Mouse (Mus musculus) midbrain, embryonic 10.5 days (tissue): ENCODE data around the gene Dlg2. TPM values are rescaled to one million over a fixed set of nuclear protein-coding genes. Genes with fewer than 3 reads are reported as not detected.

ENCODE experiments used
- DNase-seq: peaks from one replicate; pipeline ENCODE4 v3.0.0-alpha.2; 2017; ENCODE audit warnings: low spot score
- H3K27ac ChIP-seq: fragments of 300-500 bp; sonication (generic); replicated peaks from 2 replicates; pipeline ENCODE4 v1.5.1; 2016; ENCODE audit warnings: mild to moderate bottlenecking
- H3K27me3 ChIP-seq: fragments of 300-500 bp; sonication (generic); 2 replicates; pipeline ENCODE4 v1.6.1; 2016; ENCODE audit warnings: low read depth, mild to moderate bottlenecking; ENCODE audit not compliant: poor library complexity, severe bottlenecking
- H3K36me3 ChIP-seq: fragments of 300-500 bp; sonication (generic); 2 replicates; pipeline ENCODE4 v1.6.1; 2016; ENCODE audit warnings: mild to moderate bottlenecking, moderate library complexity
- H3K4me1 ChIP-seq: fragments of 300-500 bp; sonication (generic); 2 replicates; pipeline ENCODE4 v1.6.1; 2016
- H3K4me3 ChIP-seq: fragments of 300-500 bp; sonication (generic); 2 replicates; pipeline ENCODE4 v1.5.1; 2016; ENCODE audit warnings: mild to moderate bottlenecking, moderate library complexity
- H3K9me3 ChIP-seq: fragments of 300-500 bp; sonication (generic); replicated peaks from 2 replicates; pipeline ENCODE4 v1.6.1; 2016; ENCODE audit warnings: mild to moderate bottlenecking
- WGBS: fragments of 180-500 bp; shearing (Covaris S2); methylation state at CpG from one replicate; pipeline ENCODE4 v1.1.7; 2016; 5-methylcytosine and 5-hydroxymethylcytosine counted together
- polyA plus RNA-seq: library from polyadenylated mRNA; unstranded; fragments of >200 nt; fragmentation: Nextera tagmentation; extraction: Ambion mirVana; gene quantifications from 2 replicates; pipeline ENCODE4 v1.2.1, GENCODE M21; 2016

Dlg2 gene
- polyA plus RNA-seq, 1 experiment from 2014 or later: 1.1 TPM

DNA sequence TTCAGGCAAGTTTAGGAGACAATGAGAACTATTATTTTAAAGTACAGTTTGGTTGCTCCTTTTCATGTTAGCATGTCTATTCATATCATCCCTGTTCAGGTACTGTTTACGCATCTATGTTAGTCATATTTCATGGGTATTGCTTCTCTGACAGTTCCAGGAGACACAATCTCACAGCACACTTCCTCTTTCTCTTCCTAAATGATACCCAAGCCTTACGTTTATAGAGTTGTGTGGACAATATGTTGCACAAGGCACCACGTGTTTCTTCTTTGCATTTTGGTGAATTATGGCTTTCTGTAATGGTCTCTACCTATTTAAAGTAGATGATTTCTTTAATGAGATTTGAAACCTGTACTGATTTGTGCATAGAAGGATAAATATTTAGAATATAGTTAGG lies 990.6 kb downstream of the Dlg2 start:
- no peaks in the 10 kb centered on the region for H3K36me3 ChIP-seq
- H3K9me3 ChIP-seq: no peaks in the 10 kb centered on the region
- no peaks in the 10 kb centered on the region for H3K27me3 ChIP-seq
- no peak for DNase-seq
- H3K4me1 ChIP-seq: no peaks in the 10 kb centered on the region
- no peak overlapping the region for H3K27ac ChIP-seq
- 92% methylated on average over 3 of the region's 3 CpGs for WGBS
- no peak overlapping the region for H3K4me3 ChIP-seq

DNA sequence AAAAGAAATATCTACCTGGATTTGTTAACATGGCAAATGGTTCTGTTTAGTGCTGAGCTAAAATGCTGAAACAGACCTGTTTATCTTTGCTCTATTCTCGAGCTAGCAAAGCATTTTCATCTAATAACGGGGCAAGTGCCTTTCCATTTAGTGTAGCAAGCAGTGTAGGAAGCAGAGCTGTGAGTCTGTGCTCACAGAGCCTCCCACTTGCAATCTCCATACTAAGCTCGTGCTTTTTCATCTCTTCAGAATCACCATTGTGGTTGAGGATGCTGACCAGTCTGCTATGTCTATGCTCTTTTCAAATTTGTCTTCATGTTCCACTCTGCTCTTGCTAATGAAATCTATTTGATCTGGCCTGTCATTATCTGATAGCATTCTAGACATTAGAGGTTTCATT lies 1002.7 kb downstream of the Dlg2 start:
- Histone ChIP-seq H3K4me3 (no peak overlapping the region), H3K27ac (no peak overlapping the region), H3K9me3 (no peaks in the 10 kb centered on the region), H3K27me3 (no peaks in the 10 kb centered on the region), H3K36me3 (no peaks in the 10 kb centered on the region), H3K4me1 (no peaks in the 10 kb centered on the region)
- 81% methylated on average over 3 of the region's 3 CpGs for WGBS
- DNase-seq: no peak

DNA sequence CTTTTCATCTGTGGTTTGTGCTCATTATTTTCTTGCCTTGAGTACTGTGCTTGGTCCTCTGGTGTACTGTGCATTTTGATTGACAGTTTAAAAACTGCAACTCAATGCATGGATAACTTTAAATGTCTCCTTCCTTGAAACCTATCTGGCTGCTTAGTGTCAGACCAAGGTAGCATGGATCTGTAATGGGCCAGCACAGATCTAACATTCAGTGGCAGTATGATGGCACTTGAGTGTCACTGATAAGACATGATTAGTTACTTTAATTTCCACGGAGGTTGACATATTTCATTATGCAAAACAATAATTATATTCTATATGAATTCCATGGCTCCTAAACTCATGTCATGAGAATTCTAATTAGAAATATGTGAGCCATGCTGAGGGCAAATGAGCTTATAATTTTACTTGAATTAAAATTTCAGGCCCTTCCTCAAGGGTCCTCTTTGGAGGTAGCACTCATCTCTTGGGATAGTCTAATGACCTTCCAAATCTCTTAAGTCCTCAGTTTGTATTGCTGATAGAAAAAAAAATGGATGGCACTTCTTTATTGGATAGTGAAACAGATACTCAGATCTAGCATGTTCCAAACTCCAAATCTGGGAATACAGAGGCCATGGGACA lies 1005.2 kb downstream of the Dlg2 start:
- 83% methylated on average over 1 of the region's 1 CpGs for WGBS
- no peak overlapping the region for H3K4me3 ChIP-seq
- no peaks in the 10 kb centered on the region for H3K9me3 ChIP-seq
- no peaks in the 10 kb centered on the region for H3K4me1 ChIP-seq
- no peaks in the 10 kb centered on the region for H3K27me3 ChIP-seq
- no peak for DNase-seq
- no peaks in the 10 kb centered on the region for H3K36me3 ChIP-seq
- H3K27ac ChIP-seq: no peak overlapping the region

DNA sequence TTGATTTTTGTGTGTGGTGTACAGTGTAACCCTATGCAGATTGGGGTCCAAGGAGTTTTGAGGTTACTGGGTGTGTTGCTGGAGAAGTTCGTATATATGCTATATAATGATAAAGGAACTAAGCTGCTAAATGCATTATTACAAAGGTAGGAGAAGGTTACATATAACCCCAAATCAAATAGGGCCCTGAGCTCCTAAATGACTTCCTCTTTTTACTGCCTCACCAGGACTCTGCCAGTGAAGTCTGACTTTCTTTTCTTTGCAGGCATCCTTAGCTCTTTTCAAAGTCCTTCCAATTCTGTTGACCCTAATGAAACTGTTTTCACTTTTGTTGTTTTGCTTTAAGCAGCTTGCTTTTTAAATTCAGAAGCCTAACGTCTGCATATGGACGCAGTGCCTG lies 1016.8 kb downstream of the Dlg2 start:
- DNase-seq: no peak
- 63% methylated on average over 3 of the region's 3 CpGs for WGBS
- Histone ChIP-seq H3K36me3 (no peaks in the 10 kb centered on the region), H3K27me3 (no peaks in the 10 kb centered on the region), H3K9me3 (no peaks in the 10 kb centered on the region), H3K4me1 (no peaks in the 10 kb centered on the region), H3K4me3 (no peak overlapping the region), H3K27ac (no peak overlapping the region)

DNA sequence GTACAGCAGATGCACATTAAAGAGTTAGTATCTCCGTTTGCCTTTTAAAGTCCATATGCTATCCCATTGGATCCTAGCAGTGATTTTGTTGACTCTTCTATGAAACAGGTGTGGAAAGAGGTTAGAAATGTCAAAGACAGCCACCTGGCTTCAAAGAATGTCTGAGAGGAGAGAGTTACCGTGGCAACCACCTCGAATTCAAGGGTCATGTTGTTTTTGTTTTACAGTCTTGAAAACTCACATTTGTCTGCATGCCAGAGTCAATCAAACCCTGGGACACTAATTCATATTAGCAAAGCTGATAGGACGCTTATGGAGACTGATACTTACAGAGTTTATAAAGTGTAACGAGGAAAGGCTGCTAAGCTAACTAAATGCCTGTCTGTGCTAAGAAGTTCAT lies 1019.1 kb downstream of the Dlg2 start:
- no peak for DNase-seq
- no peaks in the 10 kb centered on the region for H3K9me3 ChIP-seq
- no peaks in the 10 kb centered on the region for H3K4me1 ChIP-seq
- H3K4me3 ChIP-seq: no peak overlapping the region
- H3K36me3 ChIP-seq: no peaks in the 10 kb centered on the region
- 78% methylated on average over 5 of the region's 5 CpGs for WGBS
- H3K27me3 ChIP-seq: no peaks in the 10 kb centered on the region
- H3K27ac ChIP-seq: no peak overlapping the region

DNA sequence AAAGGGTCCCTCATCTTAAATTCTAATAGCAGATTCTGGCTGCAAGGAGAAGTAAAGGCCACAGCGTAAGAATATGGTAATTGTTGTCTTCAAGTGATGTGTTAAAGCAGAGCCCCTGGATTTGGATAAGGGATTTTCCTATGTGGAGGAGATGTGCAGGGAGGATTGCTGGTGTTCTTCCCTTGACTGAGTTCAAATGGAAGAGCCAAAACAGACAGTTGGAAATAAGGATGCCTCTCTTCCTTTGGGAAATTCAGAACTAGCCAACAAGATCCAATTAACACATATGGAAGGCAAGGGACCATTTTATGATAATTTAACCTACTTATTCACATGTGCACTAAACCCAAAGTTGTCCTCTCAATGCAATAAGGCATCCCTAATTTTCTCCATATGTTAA lies 1034.6 kb downstream of the Dlg2 start:
- H3K27ac ChIP-seq: no peak overlapping the region
- 64% methylated on average over 1 of the region's 1 CpGs for WGBS
- H3K36me3 ChIP-seq: no peaks in the 10 kb centered on the region
- no peaks in the 10 kb centered on the region for H3K27me3 ChIP-seq
- no peak for DNase-seq
- no peaks in the 10 kb centered on the region for H3K9me3 ChIP-seq
- no peaks in the 10 kb centered on the region for H3K4me1 ChIP-seq
- no peak overlapping the region for H3K4me3 ChIP-seq

DNA sequence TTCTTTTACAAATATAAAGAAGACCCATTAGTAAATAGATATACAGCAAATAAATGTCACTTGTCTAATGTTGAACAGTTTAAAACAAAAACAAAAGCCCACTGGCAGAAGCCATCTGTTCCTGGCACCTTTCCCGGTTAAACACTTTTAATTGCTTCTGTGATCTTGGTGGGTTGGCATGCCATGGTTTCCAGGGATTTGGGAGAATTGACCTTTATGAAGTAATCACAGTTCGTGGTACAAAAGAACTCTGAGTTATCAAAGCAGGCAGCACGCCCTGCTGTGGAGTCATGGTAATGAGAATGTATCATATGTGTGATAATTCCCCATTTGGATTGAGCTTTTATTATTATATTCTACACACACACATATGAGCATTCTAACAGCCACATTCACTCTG lies 1038.0 kb downstream of the Dlg2 start:
- DNase-seq: no peak
- no peaks in the 10 kb centered on the region for H3K36me3 ChIP-seq
- H3K27me3 ChIP-seq: no peaks in the 10 kb centered on the region
- no peak overlapping the region for H3K4me3 ChIP-seq
- no peak overlapping the region for H3K27ac ChIP-seq
- no peaks in the 10 kb centered on the region for H3K9me3 ChIP-seq
- 78% methylated on average over 3 of the region's 3 CpGs for WGBS
- H3K4me1 ChIP-seq: no peaks in the 10 kb centered on the region

DNA sequence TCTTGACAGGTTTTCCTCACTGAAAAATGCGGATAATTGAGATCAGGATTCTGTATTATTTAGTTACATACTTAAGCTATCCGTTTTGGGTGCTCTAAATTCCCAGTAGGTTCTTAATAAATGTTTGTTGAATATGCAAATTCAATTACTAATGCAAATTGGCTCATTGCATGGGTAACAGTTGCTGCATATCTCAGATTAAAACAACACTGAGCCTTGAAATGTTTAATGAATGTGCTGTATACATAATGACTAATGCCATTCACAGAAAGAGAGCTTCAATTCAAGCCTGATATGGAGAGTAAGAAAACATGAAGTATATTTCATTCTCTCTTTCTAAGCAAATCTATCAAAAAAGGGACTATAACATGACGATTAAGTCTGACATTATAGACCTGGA lies 1039.8 kb downstream of the Dlg2 start:
- Histone ChIP-seq H3K9me3 (no peaks in the 10 kb centered on the region), H3K27me3 (no peaks in the 10 kb centered on the region), H3K4me3 (no peak overlapping the region), H3K36me3 (no peaks in the 10 kb centered on the region), H3K27ac (no peak overlapping the region), H3K4me1 (no peaks in the 10 kb centered on the region)
- no peak for DNase-seq
- 78% methylated on average over 3 of the region's 3 CpGs for WGBS

DNA sequence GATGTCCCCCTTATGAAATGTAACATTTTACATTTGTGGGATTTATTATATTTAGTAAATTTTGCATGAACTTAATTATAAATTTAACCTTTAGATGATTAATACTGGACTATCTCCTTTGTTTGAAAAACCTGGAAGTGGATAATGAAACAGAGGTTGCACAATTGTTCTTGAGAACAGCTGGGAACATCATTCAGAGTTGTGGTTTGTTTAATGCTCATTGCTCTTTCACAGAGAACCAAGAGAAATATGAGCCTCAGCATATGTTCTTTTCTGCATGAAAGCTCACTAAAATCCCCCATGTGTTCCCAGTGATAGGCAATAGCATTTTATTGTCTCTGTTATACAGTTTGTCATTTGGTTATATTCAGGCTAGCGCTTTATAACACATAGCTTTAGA lies 1049.4 kb downstream of the Dlg2 start:
- Histone ChIP-seq H3K27ac (no peak overlapping the region), H3K4me1 (no peaks in the 10 kb centered on the region), H3K9me3 (no peaks in the 10 kb centered on the region), H3K27me3 (no peaks in the 10 kb centered on the region), H3K4me3 (no peak overlapping the region), H3K36me3 (no peaks in the 10 kb centered on the region)
- 94% methylated on average over 1 of the region's 1 CpGs for WGBS
- no peak for DNase-seq

DNA sequence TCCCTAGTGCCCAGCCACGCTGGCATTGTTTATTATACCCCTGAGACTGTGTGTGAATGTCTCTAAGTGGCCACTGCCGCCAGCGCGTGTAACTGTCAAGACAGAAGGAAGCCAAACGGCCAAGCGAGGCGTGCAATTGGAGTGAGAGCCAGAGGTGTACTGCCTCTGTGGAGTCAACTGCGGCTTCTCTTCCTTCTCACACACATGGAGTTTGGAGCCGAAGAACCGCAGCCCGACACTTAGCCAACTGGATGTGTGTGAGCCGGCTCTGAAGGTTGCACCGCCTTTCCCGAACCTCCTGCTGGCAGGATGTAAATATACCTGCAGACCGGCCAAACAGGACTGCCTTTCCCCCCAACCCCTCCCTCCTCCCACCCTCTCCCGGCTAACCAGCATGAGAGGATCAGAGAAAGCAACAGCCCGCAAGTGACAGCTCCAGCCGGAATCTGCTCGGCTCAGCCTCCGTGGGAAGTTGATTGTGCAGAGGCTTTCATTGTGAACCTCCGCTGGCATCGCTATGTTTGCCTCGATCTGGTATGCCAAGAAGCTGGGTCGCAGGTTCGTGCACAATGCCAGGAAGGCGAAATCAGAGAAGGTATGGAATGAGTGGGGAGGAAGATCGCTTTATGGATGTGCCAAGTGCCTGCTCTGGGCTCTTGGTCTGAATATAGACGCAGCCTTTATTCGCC lies 1066.3 kb downstream of the Dlg2 start:
- WGBS: 3% methylated on average over 29 of the region's 29 CpGs
- Histone ChIP-seq H3K4me1 (peaks cover 11% of the 10 kb centered on the region), H3K27me3 (peaks cover 14% of the 10 kb centered on the region), H3K36me3 (no peaks in the 10 kb centered on the region), H3K9me3 (no peaks in the 10 kb centered on the region), H3K4me3 (peak overlapping the region; percentile 57), H3K27ac (peak overlapping the region; percentile 43; the same call in 1 of the 2 replicates)
- DNase-seq: peak; percentile 36

DNA sequence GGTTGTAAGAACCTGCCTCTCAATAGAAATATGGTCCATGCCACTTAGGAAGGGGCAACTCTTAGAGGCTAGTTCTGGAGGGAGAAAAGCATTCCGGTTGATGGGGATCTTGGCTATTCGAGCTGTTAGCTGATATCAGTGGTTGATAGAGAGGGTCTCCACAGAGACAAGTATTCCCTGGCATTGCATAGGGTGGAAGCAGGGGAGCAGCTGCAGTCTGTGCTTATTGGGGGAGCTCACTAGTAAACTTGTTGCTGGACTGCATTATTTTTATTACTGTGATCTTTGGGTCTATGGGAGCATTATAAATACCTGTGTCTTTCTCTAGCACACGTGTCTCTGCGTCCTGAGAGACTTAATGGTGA lies 1066.8 kb downstream of the Dlg2 start:
- Histone ChIP-seq H3K36me3 (no peaks in the 10 kb centered on the region), H3K4me3 (peak overlapping the region; percentile 57), H3K4me1 (peaks cover 11% of the 10 kb centered on the region), H3K9me3 (no peaks in the 10 kb centered on the region), H3K27me3 (peaks cover 14% of the 10 kb centered on the region), H3K27ac (no peak overlapping the region)
- DNase-seq: no peak
- 54% methylated on average over 4 of the region's 4 CpGs for WGBS

DNA sequence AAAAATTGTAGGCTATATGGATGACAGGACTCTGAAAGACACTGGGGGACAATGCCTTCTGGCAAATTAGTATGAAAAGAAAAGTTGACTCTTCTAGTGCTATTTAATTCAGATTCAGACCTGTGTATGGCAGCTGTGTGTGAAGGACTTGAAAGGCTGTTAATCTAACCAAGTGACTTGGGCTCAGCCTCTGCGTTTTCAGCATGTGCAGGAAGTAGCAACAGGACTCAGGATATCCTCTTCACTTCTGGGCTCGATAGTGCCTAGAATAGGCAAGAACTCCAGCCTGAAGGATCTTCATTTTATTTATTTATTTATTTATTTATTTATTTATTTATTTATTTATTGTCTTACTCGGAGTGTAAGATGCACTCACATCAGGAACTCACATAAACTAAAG lies 1068.1 kb downstream of the Dlg2 start:
- DNase-seq: no peak
- Histone ChIP-seq H3K4me1 (peaks cover 11% of the 10 kb centered on the region), H3K9me3 (no peaks in the 10 kb centered on the region), H3K4me3 (no peak overlapping the region), H3K27ac (no peak overlapping the region), H3K36me3 (no peaks in the 10 kb centered on the region), H3K27me3 (peaks cover 14% of the 10 kb centered on the region)
- 81% methylated on average over 3 of the region's 3 CpGs for WGBS

DNA sequence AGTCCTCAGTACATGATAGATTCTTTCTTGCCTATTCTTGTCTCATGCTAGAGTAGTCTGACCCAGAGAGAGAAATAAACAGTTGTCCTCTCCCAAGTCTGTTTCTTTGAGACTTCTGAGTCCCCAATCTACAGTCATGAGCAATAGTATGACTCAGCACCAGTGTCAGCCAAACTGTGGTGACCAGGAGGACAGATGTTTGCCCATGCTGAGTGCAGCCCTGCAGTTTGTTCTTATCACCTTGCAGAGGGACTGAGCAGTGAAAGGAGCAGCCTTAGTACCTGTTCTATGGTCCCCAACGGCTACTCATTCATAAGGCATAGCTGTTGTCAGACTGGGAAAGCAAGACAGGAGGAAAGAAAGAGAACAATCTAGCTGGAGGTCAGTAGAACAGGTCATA lies 1072.3 kb downstream of the Dlg2 start:
- 79% methylated on average over 1 of the region's 1 CpGs for WGBS
- Histone ChIP-seq H3K27ac (no peak overlapping the region), H3K27me3 (no peaks in the 10 kb centered on the region), H3K36me3 (no peaks in the 10 kb centered on the region), H3K4me1 (no peaks in the 10 kb centered on the region), H3K4me3 (no peak overlapping the region), H3K9me3 (no peaks in the 10 kb centered on the region)
- no peak for DNase-seq
